Mouse (Mus musculus) large intestine, adult 2 months (tissue): ENCODE data around the gene Morc2a. TPM values are rescaled to one million over a fixed set of nuclear protein-coding genes. Genes with fewer than 3 reads are reported as not detected.

ENCODE experiments used
- DNase-seq: peaks from one replicate; pipeline ENCODE4 v3.0.0-alpha.2; 2012; ENCODE audit warnings: low read depth, low spot score
- WGBS: fragments of 180-500 bp; shearing (Covaris S2); methylation state at CpG from one replicate; pipeline ENCODE4 v1.1.7; 2018; 5-methylcytosine and 5-hydroxymethylcytosine counted together
- polyA plus RNA-seq: library from polyadenylated mRNA; depleted of rRNA; stranded (reverse); fragments of >200 nt; gene quantifications from 2 replicates; pipeline ENCODE4 v1.2.3, GENCODE M21; 2012; rRNA removed

The Morc2a gene
- polyA plus RNA-seq, 1 experiment = 6.9 TPM

- no peak for DNase-seq
- WGBS = 62% methylated on average over 10 of the region's 10 CpGs
These were observed 76.5 kb downstream of the Morc2a start for GRCm38 (mm10) chr11:3725331-3726054.

GRCm38 (mm10) chr11:3727438-3728105, 78.6 kb downstream of the Morc2a start:
- DNase-seq = no peak
- 66% methylated on average over 9 of the region's 9 CpGs for WGBS

DNA sequence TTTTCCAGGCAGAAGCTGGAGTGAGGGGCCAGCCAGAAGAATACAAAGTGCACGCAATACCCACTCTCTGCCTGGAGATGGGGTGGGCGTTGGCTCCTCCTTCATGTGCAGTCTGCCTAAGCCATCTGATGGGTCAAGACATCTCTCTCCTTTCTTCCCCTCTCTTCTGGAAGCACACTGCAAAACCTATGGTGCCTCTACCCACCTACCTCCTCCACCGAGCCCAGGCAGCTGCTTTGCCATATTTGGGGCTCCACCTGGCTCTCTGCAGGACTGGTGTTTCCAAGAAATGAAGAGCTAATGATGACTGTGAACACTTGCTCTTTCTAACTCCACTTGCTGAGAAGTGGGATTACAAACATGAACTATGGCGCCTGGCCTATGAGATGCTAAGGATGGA, 82.5 kb downstream of the Morc2a start:
- no peak for DNase-seq
- 80% methylated on average over 4 of the region's 4 CpGs for WGBS

DNA sequence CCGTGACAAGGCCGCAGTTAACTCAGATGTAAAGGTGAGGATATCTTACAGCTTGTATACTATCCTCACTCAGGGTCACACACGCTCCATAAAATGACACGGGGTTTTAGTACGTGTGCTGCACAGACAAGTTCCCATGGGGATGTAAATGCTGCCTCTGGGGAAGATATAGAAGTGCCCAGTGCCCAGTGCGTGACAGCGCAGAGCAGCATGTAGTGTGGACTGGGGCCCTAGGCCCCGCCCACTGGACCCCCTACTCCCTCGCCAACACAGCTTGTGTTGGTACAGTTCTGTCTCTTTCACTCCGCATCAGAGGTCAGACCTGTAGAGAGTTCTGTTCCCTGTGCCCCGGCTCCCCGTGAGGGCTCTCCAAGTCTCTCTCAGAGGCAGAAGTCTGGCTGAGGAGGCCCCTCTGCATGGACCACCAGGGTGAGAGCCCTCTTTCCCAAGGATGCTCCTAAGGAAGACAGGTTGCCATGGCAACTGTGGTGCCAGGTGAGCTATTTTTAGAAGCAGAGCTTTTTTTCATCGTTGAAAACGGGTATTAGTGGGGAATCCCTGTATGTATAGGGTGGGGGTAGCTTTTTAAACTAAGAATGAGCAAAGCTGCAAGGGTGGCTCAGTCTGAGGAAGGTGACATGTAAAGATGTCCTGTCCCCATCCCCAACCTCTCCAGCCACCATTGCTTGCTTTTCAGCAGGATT, 85.1 kb downstream of the Morc2a start:
- 74% methylated on average over 14 of the region's 14 CpGs for WGBS
- no peak for DNase-seq

DNA sequence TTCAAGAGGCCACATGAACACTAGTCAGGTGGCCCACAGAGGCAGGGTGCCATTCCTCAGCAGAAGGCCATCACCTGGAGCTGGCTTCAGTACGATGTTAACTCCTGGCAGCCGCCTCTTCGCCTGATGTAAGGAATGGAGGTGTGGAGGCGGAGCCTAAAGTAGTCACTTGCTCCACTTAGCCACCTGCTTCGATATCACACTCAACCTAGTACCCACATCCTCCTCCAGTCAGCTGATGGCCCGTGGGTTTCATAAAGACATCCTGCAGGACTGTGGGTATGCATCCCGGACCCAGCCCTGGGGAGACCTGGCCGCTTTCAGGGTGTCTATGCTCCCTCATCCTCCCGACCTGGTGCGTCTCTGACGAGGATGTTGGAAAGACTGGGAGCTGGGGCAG, 86.7 kb downstream of the Morc2a start:
- 68% methylated on average over 11 of the region's 11 CpGs for WGBS
- no peak for DNase-seq

- DNase-seq = no peak
- 86% methylated on average over 2 of the region's 2 CpGs for WGBS
These were observed 89.8 kb downstream of the Morc2a start for GRCm38 (mm10) chr11:3738778-3739177.

Other genes with a start within 250 kb of the Morc2a start
- gene Limk2, start 240.0 kb upstream of the Morc2a start, polyA plus RNA-seq = 88.4 and 96.3 TPM in 2 replicates
- gene Rnf185, start 196.8 kb upstream of the Morc2a start, polyA plus RNA-seq = 34.3 and 34.4 TPM in 2 replicates
- 0.87 and 1.2 TPM in 2 replicates for gene Pla2g3, start 160.9 kb upstream of the Morc2a start, polyA plus RNA-seq
- 28.4 and 33.6 TPM in 2 replicates for gene Inpp5j, start 144.4 kb upstream of the Morc2a start, polyA plus RNA-seq
- 182 and 262 TPM in 2 replicates for gene Selenom, start 134.5 kb upstream of the Morc2a start, polyA plus RNA-seq
- gene Smtn, start 108.6 kb upstream of the Morc2a start, polyA plus RNA-seq = 46.6 and 57.6 TPM in 2 replicates
- gene Osbp2, start 214.7 kb downstream of the Morc2a start, polyA plus RNA-seq = 0.23 and 0.68 TPM in 2 replicates
- gene 4921536K21Rik, start 245.9 kb downstream of the Morc2a start, polyA plus RNA-seq = 0.33 and 0.58 TPM in 2 replicates
- 4.0 TPM in 2 replicates for gene Dusp18, start 246.0 kb downstream of the Morc2a start, polyA plus RNA-seq